Comparison of ENCODE assay signal across 8 mouse cellular contexts in genomic region chr11:88524790-88525575, GRCm38 (mm10).
DNase-seq lines count a peak whose midpoint lies in the region; ATAC-seq lines count a peak whose summit lies in the region.

No protein-coding gene starts in this region.

- no peak overlapping the region for H3K4me3 ChIP-seq in embryonic facial prominence, embryonic 10.5 days
- no peak overlapping the region for H3K4me3 ChIP-seq in heart, embryonic 13.5 days
- no peak overlapping the region for H3K4me3 ChIP-seq in midbrain, embryonic 14.5 days (replicated peaks; ENCODE audit: low read depth, low read length)

- peaks cover 84% of the 10 kb centered on the region for H3K4me1 ChIP-seq in embryonic facial prominence, embryonic 10.5 days
- peaks cover 100% of the 10 kb centered on the region for H3K4me1 ChIP-seq in heart, embryonic 13.5 days
- peaks cover 93% of the 10 kb centered on the region for H3K4me1 ChIP-seq in midbrain, embryonic 14.5 days (ENCODE audit: control insufficient read depth, insufficient read depth, low read length)

- peak overlapping the region; percentile 31 for H3K4me2 ChIP-seq in heart, embryonic 13.5 days
- H3K4me2 ChIP-seq in midbrain, embryonic 14.5 days (ENCODE audit: low read length) = peak overlapping the region; percentile 0; the same call in 1 of the 2 replicates

- 0 out of 2 replicates have a peak, but pooled peaks have one; percentile 6 for ATAC-seq in heart, embryonic 13.5 days (ENCODE audit: extremely low read depth, insufficient number of reproducible peaks, low FRiP score, low TSS enrichment)
- 0 out of 2 replicates have a peak, but pooled peaks have one; percentile 11 for ATAC-seq in midbrain, embryonic 14.5 days (ENCODE audit: low FRiP score, low TSS enrichment)

- WGBS in embryonic facial prominence, embryonic 10.5 days = 39% methylated on average over 10 of the region's 10 CpGs
- 10% methylated on average over 10 of the region's 10 CpGs for WGBS in heart, embryonic 13.5 days
- 18% methylated on average over 10 of the region's 10 CpGs for WGBS in midbrain, embryonic 14.5 days

- H3K9me3 ChIP-seq in embryonic facial prominence, embryonic 10.5 days = no peaks in the 10 kb centered on the region
- H3K9me3 ChIP-seq in heart, embryonic 13.5 days = no peaks in the 10 kb centered on the region
- no peaks in the 10 kb centered on the region for H3K9me3 ChIP-seq in midbrain, embryonic 14.5 days (ENCODE audit: control insufficient read depth, low read length)

- H3K9ac ChIP-seq in heart, embryonic 13.5 days = peak overlapping the region; percentile 69
- no peak overlapping the region; the same call in 1 of the 2 replicates for H3K9ac ChIP-seq in midbrain, embryonic 14.5 days (replicated peaks; ENCODE audit: low read length)

- H3K27ac ChIP-seq in embryonic facial prominence, embryonic 10.5 days (replicated peaks) = peak overlapping the region; percentile 75
- peak overlapping the region; percentile 96 for H3K27ac ChIP-seq in heart, embryonic 13.5 days (replicated peaks)
- H3K27ac ChIP-seq in midbrain, embryonic 14.5 days (replicated peaks; ENCODE audit: low read depth, low read length) = peak overlapping the region; percentile 79

- H3K36me3 ChIP-seq in embryonic facial prominence, embryonic 10.5 days (replicated peaks) = peaks cover 22% of the 10 kb centered on the region
- no peaks in the 10 kb centered on the region for H3K36me3 ChIP-seq in heart, embryonic 13.5 days
- no peaks in the 10 kb centered on the region for H3K36me3 ChIP-seq in midbrain, embryonic 14.5 days (ENCODE audit: control insufficient read depth, insufficient read depth, low read length)

- peak; percentile 77 for DNase-seq in adrenal gland, adult 2 months
- no peak for DNase-seq in adrenal gland, adult 18-20 months (ENCODE audit: low spot score in 2 of 2)
- DNase-seq in embryonic facial prominence, embryonic 10.5 days (ENCODE audit: low spot score) = no peak
- peak; percentile 68 for DNase-seq in kidney, postnatal 10 days
- peak; percentile 63 for DNase-seq in midbrain, embryonic 14.5 days
- no peak for DNase-seq in spleen, postnatal 14 days (ENCODE audit: low spot score in 2 of 2)
- DNase-seq in layer of hippocampus, adult 9-10 months (ENCODE audit: low spot score) = no peak

- H3K27me3 ChIP-seq in embryonic facial prominence, embryonic 10.5 days (replicated peaks; ENCODE audit: low read depth, poor library complexity, severe bottlenecking) = no peaks in the 10 kb centered on the region
- no peaks in the 10 kb centered on the region for H3K27me3 ChIP-seq in heart, embryonic 13.5 days (replicated peaks)
- H3K27me3 ChIP-seq in midbrain, embryonic 14.5 days (ENCODE audit: control insufficient read depth, insufficient read depth, low read length) = no peaks in the 10 kb centered on the region

Comparison
In these comparisons a context has a peak if more than half of its experiments do, and no peak if none do; other contexts are left out.
1. DNase-seq: peak in adrenal gland, adult 2 months (single experiment), kidney, postnatal 10 days (single experiment) and midbrain, embryonic 14.5 days (single experiment); none in adrenal gland, adult 18-20 months (0 of 2), embryonic facial prominence, embryonic 10.5 days (single experiment), spleen, postnatal 14 days (0 of 2) and layer of hippocampus, adult 9-10 months (single experiment).
2. Peak in every context shown above with its lines, with median percentiles within 50 percentile points of each other: H3K27ac ChIP-seq.